Mouse (Mus musculus) heart, embryonic 15.5 days (tissue): ENCODE measurements at regions not wholly inside any gene's neighbourhood (a gene's known extent, or its start where the extent isn't known, plus 50 kb on each side); places are given as distances from the start of the nearest gene placed in this dataset.

ENCODE experiments used
- ATAC-seq: fragments of 200-750 bp; cut with Nextera tagmentation; replicated peaks from 2 replicates; pipeline ENCODE4 v1.8.0; 2017; ENCODE audit warnings: low read depth, moderate TSS enrichment; ENCODE audit not compliant: insufficient number of reproducible peaks, insufficient read depth, low FRiP score
- H3K27ac ChIP-seq: fragments of 300-500 bp; sonication (generic); 2 replicates; pipeline ENCODE4 v1.5.1; 2015; ENCODE audit warnings: mild to moderate bottlenecking, inconsistent platforms
- H3K27me3 ChIP-seq: fragments of 300-500 bp; sonication (generic); 2 replicates; pipeline ENCODE4 v1.6.1; 2015; ENCODE audit warnings: inconsistent platforms
- H3K36me3 ChIP-seq: fragments of 300-500 bp; sonication (generic); 2 replicates; pipeline ENCODE4 v1.6.1; 2015; ENCODE audit warnings: mild to moderate bottlenecking, inconsistent platforms
- H3K4me1 ChIP-seq: fragments of 300-500 bp; sonication (generic); replicated peaks from 2 replicates; pipeline ENCODE4 v1.6.1; 2015; ENCODE audit warnings: inconsistent platforms
- H3K4me2 ChIP-seq: fragments of 300-500 bp; sonication (generic); 2 replicates; pipeline ENCODE4 v1.6.1; 2015; ENCODE audit warnings: inconsistent platforms, mild to moderate bottlenecking, moderate library complexity
- H3K4me3 ChIP-seq: fragments of 300-500 bp; sonication (generic); 2 replicates; pipeline ENCODE4 v1.5.1; 2015; ENCODE audit warnings: mild to moderate bottlenecking, inconsistent platforms
- H3K9ac ChIP-seq: fragments of 300-500 bp; sonication (generic); 2 replicates; pipeline ENCODE4 v1.6.1; 2015; ENCODE audit warnings: mild to moderate bottlenecking, inconsistent platforms
- H3K9me3 ChIP-seq: fragments of 300-500 bp; sonication (generic); replicated peaks from 2 replicates; pipeline ENCODE4 v1.6.1; 2016; ENCODE audit warnings: inconsistent platforms
- WGBS: fragments of 180-500 bp; shearing (Covaris S2); methylation state at CpG from one replicate; pipeline ENCODE4 v1.1.7; 2015; ENCODE audit warnings: mixed read lengths; 5-methylcytosine and 5-hydroxymethylcytosine counted together

DNA sequence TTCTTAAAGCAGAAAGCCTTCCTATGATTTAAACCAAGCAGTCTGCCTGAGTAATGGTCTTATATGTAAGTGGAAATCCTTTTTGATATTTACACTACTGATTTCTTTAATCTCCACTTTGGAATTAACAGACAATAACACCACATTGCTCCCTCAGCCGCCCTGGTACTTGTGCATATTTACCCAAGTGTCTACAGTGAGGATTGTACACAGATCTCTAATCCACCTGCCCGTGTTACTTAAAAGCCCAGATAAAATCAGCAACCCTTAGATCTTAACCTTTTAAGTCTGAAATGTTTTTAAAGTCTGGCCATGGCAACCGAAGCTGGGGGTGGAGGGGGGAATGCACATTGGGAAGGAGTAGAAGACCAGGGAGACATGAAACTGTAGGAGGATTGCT is 382.3 kb upstream of the Nr2f2 start:
- H3K27me3 ChIP-seq = no peaks in the 10 kb centered on the region

DNA sequence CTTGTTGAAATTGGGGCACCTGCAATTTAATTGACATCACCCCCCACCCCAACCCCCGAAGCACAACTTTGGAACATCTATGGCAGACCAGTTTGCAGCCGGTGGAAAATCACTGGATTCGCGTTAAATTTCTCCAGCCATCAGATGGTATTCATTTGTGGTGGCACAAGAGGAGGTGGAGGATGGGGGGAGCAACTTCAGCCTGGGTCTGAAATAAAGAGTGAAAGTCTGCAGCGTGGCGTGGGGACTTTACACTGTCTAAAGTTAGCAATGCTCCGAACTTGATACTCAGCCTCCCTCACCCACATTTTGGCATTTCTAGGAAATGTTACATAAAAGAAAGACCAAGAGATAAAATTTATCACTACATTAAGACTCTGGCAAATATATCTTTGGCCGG is 381.8 kb upstream of the Nr2f2 start:
- no peak for ATAC-seq
- H3K9ac ChIP-seq = no peak overlapping the region
- H3K4me1 ChIP-seq = no peaks in the 10 kb centered on the region
- H3K9me3 ChIP-seq = no peaks in the 10 kb centered on the region
- H3K4me3 ChIP-seq = no peak overlapping the region
- H3K27me3 ChIP-seq = no peaks in the 10 kb centered on the region
- no peaks in the 10 kb centered on the region for H3K36me3 ChIP-seq
- 77% methylated on average over 8 of the region's 8 CpGs for WGBS
- H3K27ac ChIP-seq = no peak overlapping the region
- no peak overlapping the region for H3K4me2 ChIP-seq

More for the DNA sequence above, 382.3 kb upstream of the Nr2f2 start:
- Histone ChIP-seq H3K4me3 (no peak overlapping the region), H3K27ac (no peak overlapping the region), H3K36me3 (no peaks in the 10 kb centered on the region), H3K9me3 (no peaks in the 10 kb centered on the region), H3K4me1 (no peaks in the 10 kb centered on the region), H3K4me2 (no peak overlapping the region), H3K9ac (no peak overlapping the region)
- 57% methylated on average over 3 of the region's 3 CpGs for WGBS
- no peak for ATAC-seq

- H3K36me3 ChIP-seq = no peaks in the 10 kb centered on the region
- WGBS = 68% methylated on average over 18 of the region's 18 CpGs
- H3K27me3 ChIP-seq = no peaks in the 10 kb centered on the region
- no peak overlapping the region for H3K27ac ChIP-seq
- no peak overlapping the region for H3K4me2 ChIP-seq
- no peak overlapping the region for H3K4me3 ChIP-seq
- ATAC-seq = no peak
- no peaks in the 10 kb centered on the region for H3K4me1 ChIP-seq
- H3K9me3 ChIP-seq = no peaks in the 10 kb centered on the region
- no peak overlapping the region for H3K9ac ChIP-seq
Measured at GRCm38 (mm10) chr7:70744296-70744695, 377.8 kb upstream of the Nr2f2 start.

DNA sequence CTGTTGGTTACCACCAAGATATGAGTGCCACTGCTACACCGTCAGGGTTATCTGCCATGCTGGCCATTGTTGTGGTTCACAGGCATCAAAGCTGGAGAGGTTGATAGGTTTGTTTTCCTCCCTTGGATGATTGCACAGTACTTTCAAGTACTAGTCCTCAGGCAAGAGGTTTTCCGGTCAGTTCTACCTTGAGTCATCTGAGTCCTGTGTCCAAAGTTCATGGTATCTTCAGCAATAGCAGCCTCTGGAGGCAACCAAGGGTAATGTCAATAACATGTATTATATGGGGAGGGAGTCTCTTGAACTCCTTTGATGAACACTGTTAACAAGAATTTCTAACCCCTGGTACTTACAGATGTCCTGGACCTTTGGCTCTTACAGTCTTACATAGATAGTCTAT is 369.1 kb upstream of the Nr2f2 start:
- Histone ChIP-seq H3K4me3 (no peak overlapping the region), H3K9ac (no peak overlapping the region), H3K27ac (no peak overlapping the region), H3K27me3 (no peaks in the 10 kb centered on the region), H3K4me1 (no peaks in the 10 kb centered on the region), H3K4me2 (no peak overlapping the region), H3K9me3 (no peaks in the 10 kb centered on the region), H3K36me3 (no peaks in the 10 kb centered on the region)
- no peak for ATAC-seq
- 87% methylated on average over 2 of the region's 2 CpGs for WGBS

DNA sequence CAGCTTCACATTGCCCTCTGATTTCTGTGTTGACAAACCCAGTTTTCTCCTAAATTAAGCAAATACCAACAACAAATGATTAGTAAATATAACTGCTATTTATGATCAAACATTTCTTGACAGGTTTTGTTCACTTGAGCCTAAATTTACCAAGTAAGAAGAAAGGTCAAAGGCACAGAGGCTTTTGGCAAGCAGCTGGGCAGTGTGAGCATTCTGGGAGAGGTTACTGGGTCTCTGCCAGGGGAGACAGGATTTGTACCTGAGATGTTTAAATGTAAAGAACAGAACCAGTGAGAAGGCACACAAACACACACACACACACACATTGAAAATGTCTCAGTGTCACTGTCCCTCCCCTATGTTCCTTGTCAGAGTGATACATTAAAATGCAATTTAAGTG is 367.0 kb upstream of the Nr2f2 start:
- Histone ChIP-seq H3K27me3 (no peaks in the 10 kb centered on the region), H3K4me3 (no peak overlapping the region), H3K4me1 (no peaks in the 10 kb centered on the region), H3K36me3 (no peaks in the 10 kb centered on the region), H3K4me2 (no peak overlapping the region), H3K27ac (no peak overlapping the region), H3K9ac (no peak overlapping the region), H3K9me3 (no peaks in the 10 kb centered on the region)
- ATAC-seq = no peak

DNA sequence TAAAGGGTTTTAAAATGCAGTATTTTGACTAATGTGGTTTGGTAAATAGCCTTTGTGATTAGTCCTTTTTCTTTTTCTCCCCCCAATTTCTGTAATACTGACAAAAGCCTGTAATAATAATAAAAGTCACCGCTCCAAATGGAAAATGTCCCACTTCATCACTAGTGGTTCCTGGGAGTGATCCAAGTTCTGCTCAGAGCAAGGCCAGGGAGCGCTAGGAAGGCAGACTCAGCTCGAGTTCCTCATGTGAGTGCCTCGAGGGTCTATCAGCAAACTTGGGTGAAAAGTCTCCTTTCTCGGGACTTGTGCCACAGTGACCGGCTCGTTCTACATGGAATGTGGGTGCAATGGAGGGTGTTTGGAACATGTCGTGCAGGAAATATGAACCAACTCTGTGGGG is 363.4 kb upstream of the Nr2f2 start:
- WGBS = 70% methylated on average over 8 of the region's 8 CpGs
- no peak overlapping the region for H3K4me3 ChIP-seq

GRCm38 (mm10) chr7:70718149-70718765 is 351.7 kb upstream of the Nr2f2 start:
- WGBS = 38% methylated on average over 18 of the region's 18 CpGs
- peak overlapping the region; percentile 26 for H3K4me3 ChIP-seq
- H3K27ac ChIP-seq = no peak overlapping the region
- no peak for ATAC-seq
- no peaks in the 10 kb centered on the region for H3K9me3 ChIP-seq
- no peaks in the 10 kb centered on the region for H3K27me3 ChIP-seq
- no peaks in the 10 kb centered on the region for H3K36me3 ChIP-seq
- H3K4me1 ChIP-seq = peaks cover 3% of the 10 kb centered on the region; the same call in 1 of the 2 replicates
- H3K4me2 ChIP-seq = peak overlapping the region; percentile 48
- H3K9ac ChIP-seq = no peak overlapping the region

More for the DNA sequence above, 363.4 kb upstream of the Nr2f2 start:
- Histone ChIP-seq H3K9ac (no peak overlapping the region), H3K27me3 (no peaks in the 10 kb centered on the region), H3K4me1 (no peaks in the 10 kb centered on the region), H3K36me3 (no peaks in the 10 kb centered on the region), H3K4me2 (no peak overlapping the region), H3K27ac (no peak overlapping the region), H3K9me3 (no peaks in the 10 kb centered on the region)
- no peak for ATAC-seq

DNA sequence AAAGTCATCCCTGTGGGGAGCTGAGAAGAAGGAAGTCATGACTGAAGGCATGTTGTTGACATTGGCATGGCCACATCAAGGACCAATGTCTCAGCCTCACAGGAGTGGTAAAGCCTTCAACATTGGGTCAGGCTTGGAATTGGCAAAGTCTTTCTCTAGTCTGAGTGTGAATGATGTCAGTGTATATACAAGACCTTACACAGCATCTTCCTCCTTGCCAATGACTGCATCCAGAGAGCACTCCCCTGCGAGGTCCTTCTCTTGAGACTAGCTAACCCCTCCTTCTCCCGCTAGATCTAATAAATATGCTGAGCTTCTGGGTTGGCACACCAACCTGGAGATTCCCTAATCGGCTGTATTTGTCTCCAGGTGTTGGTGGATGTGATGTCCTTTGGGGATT is 351.1 kb upstream of the Nr2f2 start:
- H3K4me1 ChIP-seq = peaks cover 3% of the 10 kb centered on the region; the same call in 1 of the 2 replicates
- no peak for ATAC-seq
- H3K4me2 ChIP-seq = no peak overlapping the region
- no peaks in the 10 kb centered on the region for H3K9me3 ChIP-seq
- no peaks in the 10 kb centered on the region for H3K27me3 ChIP-seq
- no peaks in the 10 kb centered on the region for H3K36me3 ChIP-seq
- WGBS = 80% methylated on average over 3 of the region's 3 CpGs
- H3K9ac ChIP-seq = no peak overlapping the region
- H3K27ac ChIP-seq = no peak overlapping the region
- H3K4me3 ChIP-seq = no peak overlapping the region

GRCm38 (mm10) chr7:70716811-70717458 is 350.4 kb upstream of the Nr2f2 start:
- H3K27me3 ChIP-seq = no peaks in the 10 kb centered on the region
- H3K9ac ChIP-seq = no peak overlapping the region
- no peak overlapping the region for H3K4me3 ChIP-seq
- ATAC-seq = no peak
- H3K27ac ChIP-seq = no peak overlapping the region
- no peak overlapping the region for H3K4me2 ChIP-seq
- no peaks in the 10 kb centered on the region for H3K9me3 ChIP-seq
- H3K4me1 ChIP-seq = peaks cover 3% of the 10 kb centered on the region; the same call in 1 of the 2 replicates
- WGBS = 76% methylated on average over 4 of the region's 4 CpGs
- H3K36me3 ChIP-seq = no peaks in the 10 kb centered on the region

- Histone ChIP-seq H3K9me3 (no peaks in the 10 kb centered on the region), H3K4me2 (no peak overlapping the region), H3K4me1 (no peaks in the 10 kb centered on the region), H3K9ac (no peak overlapping the region), H3K4me3 (no peak overlapping the region), H3K27ac (no peak overlapping the region), H3K36me3 (no peaks in the 10 kb centered on the region), H3K27me3 (no peaks in the 10 kb centered on the region)
- WGBS = 56% methylated on average over 6 of the region's 6 CpGs
- ATAC-seq = no peak
Measured at GRCm38 (mm10) chr7:70712141-70712540, 345.6 kb upstream of the Nr2f2 start.

DNA sequence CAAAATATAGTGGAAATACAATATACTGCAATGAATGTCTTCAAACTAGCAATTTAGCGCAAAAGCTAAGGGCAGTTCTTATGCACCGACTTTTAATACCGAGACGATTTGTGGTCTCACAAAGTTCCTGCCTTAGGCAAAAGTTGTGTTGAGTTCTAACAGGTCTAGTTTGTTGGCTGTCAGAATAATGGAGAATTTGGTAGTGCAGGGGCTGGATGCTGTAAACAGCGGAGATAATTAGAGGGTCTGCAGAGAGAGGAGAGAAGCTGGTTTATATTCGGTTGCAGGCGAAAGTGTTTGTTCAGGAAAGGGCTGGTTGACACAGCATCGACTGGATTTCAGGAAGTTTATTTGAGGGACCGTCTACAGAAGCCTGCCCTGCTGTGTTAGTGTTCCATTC is 339.7 kb upstream of the Nr2f2 start:
- WGBS = 81% methylated on average over 9 of the region's 9 CpGs
- Histone ChIP-seq H3K36me3 (no peaks in the 10 kb centered on the region), H3K27ac (no peak overlapping the region), H3K4me2 (no peak overlapping the region), H3K4me1 (no peaks in the 10 kb centered on the region), H3K4me3 (no peak overlapping the region), H3K9me3 (no peaks in the 10 kb centered on the region), H3K9ac (no peak overlapping the region), H3K27me3 (no peaks in the 10 kb centered on the region)
- ATAC-seq = no peak

GRCm38 (mm10) chr7:70703784-70704183 is 337.2 kb upstream of the Nr2f2 start:
- no peaks in the 10 kb centered on the region for H3K9me3 ChIP-seq
- no peaks in the 10 kb centered on the region for H3K36me3 ChIP-seq
- no peak overlapping the region for H3K27ac ChIP-seq
- WGBS = 87% methylated on average over 1 of the region's 1 CpGs
- no peak for ATAC-seq
- H3K27me3 ChIP-seq = no peaks in the 10 kb centered on the region
- H3K9ac ChIP-seq = no peak overlapping the region
- H3K4me3 ChIP-seq = no peak overlapping the region
- no peaks in the 10 kb centered on the region for H3K4me1 ChIP-seq
- H3K4me2 ChIP-seq = no peak overlapping the region
